Mouse (Mus musculus) embryonic fibroblast, embryonic 13.5 days (primary cell): Measurements from ENCODE around the gene A530032D15Rik.
"Not testable (repeated sequence)": the region's sequence is repeated elsewhere in the genome, so short reads cannot be mapped to it uniquely, and the experiment has no call there.

Experiments used
- CTCF ChIP-seq: IDR thresholded peaks from 2 replicates; pipeline ENCODE4 v1.5.1; 2011; ENCODE audit warnings: mild to moderate bottlenecking, control low read depth, low read length, moderate library complexity, borderline replicate concordance; ENCODE audit not compliant: insufficient read depth
- POLR2A ChIP-seq: IDR thresholded peaks from 2 replicates; pipeline ENCODE4 v1.6.1; 2011; ENCODE audit warnings: low read depth, mild to moderate bottlenecking, control low read depth, low read length, moderate library complexity

DNA sequence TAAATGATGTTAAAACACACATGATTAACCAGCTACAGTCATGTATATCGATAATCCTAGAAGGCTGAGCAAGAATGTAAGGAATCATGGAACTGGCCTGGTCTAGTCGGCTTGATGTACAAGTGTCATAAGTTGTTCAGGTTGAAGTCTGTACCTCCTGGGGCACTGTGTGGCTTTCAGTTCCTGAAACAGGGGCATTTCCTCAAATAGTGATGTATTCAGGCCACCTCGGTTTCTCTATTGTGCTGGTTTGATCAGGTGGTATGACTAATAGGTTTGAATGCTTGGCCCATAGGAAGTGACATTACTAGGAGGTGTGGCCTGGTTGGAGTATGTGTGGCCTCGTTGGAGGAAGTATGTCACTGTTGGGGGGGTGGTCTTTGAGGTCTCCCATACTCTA is 75.3 kb downstream of the A530032D15Rik start:
- not testable (repeated sequence) for TF ChIP-seq CTCF, POLR2A
